10 mouse cellular contexts compared by ENCODE assay signal in the genomic region with DNA sequence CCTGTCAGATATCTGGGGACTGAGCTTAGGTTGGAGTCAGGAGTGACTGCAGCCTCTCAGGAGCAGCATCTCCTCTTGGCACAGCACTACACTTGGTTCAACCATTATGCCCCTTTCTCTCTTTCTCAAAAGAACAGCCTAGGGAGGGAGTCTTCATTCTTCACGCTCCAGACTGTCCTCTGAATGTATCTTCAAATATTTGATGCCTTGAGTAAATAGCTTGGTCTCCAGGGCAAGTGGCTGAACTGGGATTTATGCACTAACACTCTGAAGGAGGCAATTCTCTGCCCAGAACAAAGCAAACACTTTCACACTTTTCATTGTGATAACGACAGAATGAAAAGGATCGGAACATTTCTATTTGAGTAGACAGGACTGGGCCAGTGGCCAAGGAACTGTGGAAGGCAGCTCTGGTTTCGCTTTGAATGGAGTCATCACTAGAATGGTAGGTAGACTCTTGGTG. TPM values are rescaled to one million over a fixed set of nuclear protein-coding genes. Genes with fewer than 3 reads are reported as not detected.
A peak's percentile ranks its signal among the peaks of the same experiment; 100 is the strongest.
DNase-seq lines count a peak whose midpoint lies in the region; ATAC-seq and TF ChIP-seq lines count a peak whose summit lies in the region.
"Had no signal": no experiment of that assay in that cellular context is flagged by ENCODE, and none has a peak within 500 bp of the region (broad histone marks: within the 10 kb centered on the region; RNA-seq: fewer than 3 reads in every experiment).

No protein-coding gene starts in this region.

- H3K9ac ChIP-seq in embryonic facial prominence, embryonic 14.5 days (ENCODE audit: low read depth, low read length) = no peak overlapping the region
- H3K9ac ChIP-seq in hindbrain, embryonic 14.5 days = no peak overlapping the region
- H3K9ac ChIP-seq in stomach, postnatal 0 days (ENCODE audit: low read length) = no peak overlapping the region
- H3K9ac ChIP-seq in intestine, embryonic 16.5 days (ENCODE audit: low read depth, low read length) = no peak overlapping the region
- H3K9ac ChIP-seq: embryonic facial prominence, embryonic 13.5 days; liver, embryonic 14.5 days had no signal

- H3K27me3 ChIP-seq in embryonic facial prominence, embryonic 14.5 days (replicated peaks; ENCODE audit: control insufficient read depth, insufficient read depth, low read length) = no peaks in the 10 kb centered on the region
- no peaks in the 10 kb centered on the region for H3K27me3 ChIP-seq in embryonic facial prominence, embryonic 10.5 days (replicated peaks; ENCODE audit: low read depth, poor library complexity, severe bottlenecking)
- no peaks in the 10 kb centered on the region for H3K27me3 ChIP-seq in hindbrain, embryonic 14.5 days (ENCODE audit: control insufficient read depth, insufficient read depth, low read length)
- H3K27me3 ChIP-seq in stomach, postnatal 0 days (ENCODE audit: control insufficient read depth, insufficient read depth, low read length) = no peaks in the 10 kb centered on the region
- H3K27me3 ChIP-seq in intestine, embryonic 16.5 days (replicated peaks; ENCODE audit: control insufficient read depth, insufficient read depth, low read length) = no peaks in the 10 kb centered on the region
- H3K27me3 ChIP-seq: embryonic facial prominence, embryonic 13.5 days had no signal

- no peak overlapping the region for H3K4me2 ChIP-seq in embryonic facial prominence, embryonic 14.5 days (ENCODE audit: low read depth, low read length)
- no peak overlapping the region for H3K4me2 ChIP-seq in hindbrain, embryonic 14.5 days (replicated peaks)
- H3K4me2 ChIP-seq in stomach, postnatal 0 days (replicated peaks; ENCODE audit: low read depth) = peak overlapping the region; percentile 6; the same call in 1 of the 2 replicates
- H3K4me2 ChIP-seq in intestine, embryonic 16.5 days (ENCODE audit: low read depth, low read length) = no peak overlapping the region
- H3K4me2 ChIP-seq: embryonic facial prominence, embryonic 13.5 days had no signal

- WGBS in embryonic facial prominence, embryonic 14.5 days = 48% methylated on average over 4 of the region's 4 CpGs
- WGBS in embryonic facial prominence, embryonic 10.5 days = 74% methylated on average over 4 of the region's 4 CpGs
- 32% methylated on average over 4 of the region's 4 CpGs for WGBS in hindbrain, embryonic 14.5 days
- WGBS in lung, adult 2 months = 20% methylated on average over 4 of the region's 4 CpGs
- WGBS in stomach, postnatal 0 days = 15% methylated on average over 4 of the region's 4 CpGs
- 40% methylated on average over 4 of the region's 4 CpGs for WGBS in intestine, embryonic 16.5 days

- no peak for TF ChIP-seq EP300 in stomach, postnatal 0 days (optimal IDR thresholded peaks at IDR 0.05)

- no peak overlapping the region for H3K27ac ChIP-seq in embryonic facial prominence, embryonic 14.5 days (replicated peaks; ENCODE audit: low read depth, low read length)
- no peak overlapping the region for H3K27ac ChIP-seq in embryonic facial prominence, embryonic 10.5 days (replicated peaks)
- peak overlapping the region; percentile 39 for H3K27ac ChIP-seq in brown adipose tissue, adult 24 weeks (replicated peaks; ENCODE audit: low read depth, low read length)
- no peak overlapping the region for H3K27ac ChIP-seq in hindbrain, embryonic 14.5 days
- no peak overlapping the region for H3K27ac ChIP-seq in stomach, postnatal 0 days (replicated peaks)
- no peak overlapping the region for H3K27ac ChIP-seq in intestine, embryonic 16.5 days (ENCODE audit: low read length)
- H3K27ac ChIP-seq: embryonic facial prominence, embryonic 13.5 days; liver, embryonic 14.5 days had no signal

- TF ChIP-seq CTCF in lung, adult 2 months (IDR thresholded peaks at IDR 0.05; ENCODE audit: insufficient read depth, low read length) = no peak
- TF ChIP-seq CTCF in stomach, postnatal 0 days (IDR thresholded peaks at IDR 0.05; ENCODE audit: low read depth) = no peak

- H3K4me3 ChIP-seq in embryonic facial prominence, embryonic 14.5 days (ENCODE audit: low read depth, low read length) = no peak overlapping the region
- no peak overlapping the region for H3K4me3 ChIP-seq in embryonic facial prominence, embryonic 10.5 days
- H3K4me3 ChIP-seq in brown adipose tissue, adult 24 weeks (ENCODE audit: insufficient read depth, low read depth, low read length) = no peak overlapping the region
- H3K4me3 ChIP-seq in hindbrain, embryonic 14.5 days (replicated peaks; ENCODE audit: low read length) = no peak overlapping the region
- no peak overlapping the region for H3K4me3 ChIP-seq in lung, adult 2 months (replicated peaks; ENCODE audit: extremely low read depth, low read depth, low read length)
- H3K4me3 ChIP-seq in stomach, postnatal 0 days (ENCODE audit: low read depth, low read length) = no peak overlapping the region
- H3K4me3 ChIP-seq in intestine, embryonic 16.5 days (ENCODE audit: low read length) = no peak overlapping the region
- H3K4me3 ChIP-seq: embryonic facial prominence, embryonic 13.5 days had no signal

- no peaks in the 10 kb centered on the region for H3K9me3 ChIP-seq in embryonic facial prominence, embryonic 14.5 days (ENCODE audit: control insufficient read depth, low read length)
- H3K9me3 ChIP-seq in embryonic facial prominence, embryonic 10.5 days = no peaks in the 10 kb centered on the region
- H3K9me3 ChIP-seq in hindbrain, embryonic 14.5 days (ENCODE audit: control insufficient read depth, low read length) = no peaks in the 10 kb centered on the region
- H3K9me3 ChIP-seq in stomach, postnatal 0 days (ENCODE audit: control insufficient read depth, low read length) = no peaks in the 10 kb centered on the region
- no peaks in the 10 kb centered on the region for H3K9me3 ChIP-seq in intestine, embryonic 16.5 days (ENCODE audit: control insufficient read depth, low read length)
- H3K9me3 ChIP-seq: embryonic facial prominence, embryonic 13.5 days had no signal

- H3K4me1 ChIP-seq in embryonic facial prominence, embryonic 14.5 days (ENCODE audit: control insufficient read depth, insufficient read depth, low read length) = no peaks in the 10 kb centered on the region
- H3K4me1 ChIP-seq in embryonic facial prominence, embryonic 10.5 days = no peaks in the 10 kb centered on the region
- no peaks in the 10 kb centered on the region; the same call in 1 of the 2 replicates for H3K4me1 ChIP-seq in brown adipose tissue, adult 24 weeks (ENCODE audit: control insufficient read depth, insufficient read depth, insufficient read length, low read length)
- no peaks in the 10 kb centered on the region for H3K4me1 ChIP-seq in hindbrain, embryonic 14.5 days (replicated peaks; ENCODE audit: control insufficient read depth, insufficient read depth, low read length)
- H3K4me1 ChIP-seq in lung, adult 2 months (ENCODE audit: control insufficient read depth, insufficient read depth, low read length) = peaks cover 7% of the 10 kb centered on the region; the same call in 1 of the 2 replicates
- no peaks in the 10 kb centered on the region for H3K4me1 ChIP-seq in stomach, postnatal 0 days (replicated peaks; ENCODE audit: control insufficient read depth, insufficient read depth)
- no peaks in the 10 kb centered on the region for H3K4me1 ChIP-seq in intestine, embryonic 16.5 days (ENCODE audit: control insufficient read depth, insufficient read depth, low read length)
- H3K4me1 ChIP-seq: embryonic facial prominence, embryonic 13.5 days had no signal

- no peak for TF ChIP-seq POLR2A in lung, adult 2 months (IDR thresholded peaks at IDR 0.05; ENCODE audit: borderline replicate concordance, extremely low read depth, low read depth, low read length)

- peak; percentile 55; the same call in 1 of the 2 replicates for ATAC-seq in embryonic facial prominence, embryonic 14.5 days (ENCODE audit: low read depth)
- peak; percentile 72; the same call in 1 of the 2 replicates for ATAC-seq in hindbrain, embryonic 14.5 days (ENCODE audit: low FRiP score)
- peak; percentile 61 for ATAC-seq in stomach, postnatal 0 days (ENCODE audit: low FRiP score, low TSS enrichment)
- no peak for ATAC-seq in intestine, embryonic 16.5 days

- H3K36me3 ChIP-seq in embryonic facial prominence, embryonic 14.5 days (ENCODE audit: control insufficient read depth, insufficient read depth, low read length) = no peaks in the 10 kb centered on the region
- no peaks in the 10 kb centered on the region for H3K36me3 ChIP-seq in embryonic facial prominence, embryonic 10.5 days (replicated peaks)
- no peaks in the 10 kb centered on the region for H3K36me3 ChIP-seq in hindbrain, embryonic 14.5 days (replicated peaks; ENCODE audit: control insufficient read depth, insufficient read depth)
- no peaks in the 10 kb centered on the region for H3K36me3 ChIP-seq in stomach, postnatal 0 days (ENCODE audit: control insufficient read depth, insufficient read depth, low read length)
- no peaks in the 10 kb centered on the region for H3K36me3 ChIP-seq in intestine, embryonic 16.5 days (ENCODE audit: control insufficient read depth, insufficient read depth, low read length)
- H3K36me3 ChIP-seq: embryonic facial prominence, embryonic 13.5 days had no signal

- peak; percentile 62 for DNase-seq in embryonic facial prominence, embryonic 14.5 days (ENCODE audit: low spot score)
- no peak for DNase-seq in embryonic facial prominence, embryonic 10.5 days (ENCODE audit: low spot score)
- peak; percentile 55 for DNase-seq in hindbrain, embryonic 14.5 days (ENCODE audit: low spot score)
- DNase-seq in lung, adult 2 months = peak; percentile 55
- peak; percentile 67 for DNase-seq in stomach, postnatal 0 days (ENCODE audit: low spot score)
- DNase-seq in thymus, postnatal 4 days = no peak

RNA-seq across cellular contexts. Expression of a gene that starts 59.8 kb away (rescaled TPM):
- polyA plus RNA-seq in embryonic facial prominence, embryonic 14.5 days (2014; fragmentation: Nextera tagmentation; extraction: Ambion mirVana) = 0.17 and 0.43 TPM in 2 replicates
- not detected in 2 replicates for polyA plus RNA-seq in embryonic facial prominence, embryonic 10.5 days (2016; fragmentation: Nextera tagmentation; extraction: Ambion mirVana)
- polyA plus RNA-seq in brown adipose tissue, adult 24 weeks (2012; ENCODE audit: insufficient read depth, insufficient read length, missing spikeins) = 1.5 TPM in 1 of 2 replicates, not detected in the other
- polyA plus RNA-seq in hindbrain, embryonic 14.5 days (2014; fragmentation: Nextera tagmentation; extraction: Ambion mirVana) = not detected in 2 replicates
- polyA plus RNA-seq in lung, adult 2 months (2012; rRNA removed) = 0.42 and 0.79 TPM in 2 replicates
- 0.65 and 0.84 TPM in 2 replicates for polyA plus RNA-seq in stomach, postnatal 0 days (2015; fragmentation: Nextera tagmentation; extraction: Ambion mirVana)
- polyA plus RNA-seq in intestine, embryonic 16.5 days (2015; fragmentation: Nextera tagmentation; extraction: Ambion mirVana) = 0.15 and 0.24 TPM in 2 replicates
- polyA plus RNA-seq: embryonic facial prominence, embryonic 13.5 days had no signal

Comparison
In these comparisons a context has a peak if more than half of its experiments do, and no peak if none do; other contexts are left out.
1. DNase-seq: peak in embryonic facial prominence, embryonic 14.5 days (single experiment), hindbrain, embryonic 14.5 days (single experiment), lung, adult 2 months (single experiment) and stomach, postnatal 0 days (single experiment); none in embryonic facial prominence, embryonic 10.5 days (single experiment) and thymus, postnatal 4 days (single experiment).